Mouse (Mus musculus) bone marrow macrophage, adult 2 months (primary cell): Measurements from ENCODE around the gene Vav3.

Experiments
- CTCF ChIP-seq: IDR thresholded peaks from 2 replicates; pipeline ENCODE4 v1.5.1; 2012; ENCODE audit warnings: low read depth, mild to moderate bottlenecking, low read length, moderate library complexity
- POLR2A ChIP-seq: IDR thresholded peaks from 2 replicates; pipeline ENCODE4 v1.6.1; 2012; ENCODE audit warnings: mild to moderate bottlenecking, low read depth, low read length, borderline replicate concordance

GRCm38 (mm10) chr3:109721753-109722152 is 381.3 kb downstream of the Vav3 start:
- TF ChIP-seq POLR2A (no peak), CTCF (no peak)
